Mouse (Mus musculus): Measurements from ENCODE around the gene Adgrb2.

Adgrb2 gene

DNA sequence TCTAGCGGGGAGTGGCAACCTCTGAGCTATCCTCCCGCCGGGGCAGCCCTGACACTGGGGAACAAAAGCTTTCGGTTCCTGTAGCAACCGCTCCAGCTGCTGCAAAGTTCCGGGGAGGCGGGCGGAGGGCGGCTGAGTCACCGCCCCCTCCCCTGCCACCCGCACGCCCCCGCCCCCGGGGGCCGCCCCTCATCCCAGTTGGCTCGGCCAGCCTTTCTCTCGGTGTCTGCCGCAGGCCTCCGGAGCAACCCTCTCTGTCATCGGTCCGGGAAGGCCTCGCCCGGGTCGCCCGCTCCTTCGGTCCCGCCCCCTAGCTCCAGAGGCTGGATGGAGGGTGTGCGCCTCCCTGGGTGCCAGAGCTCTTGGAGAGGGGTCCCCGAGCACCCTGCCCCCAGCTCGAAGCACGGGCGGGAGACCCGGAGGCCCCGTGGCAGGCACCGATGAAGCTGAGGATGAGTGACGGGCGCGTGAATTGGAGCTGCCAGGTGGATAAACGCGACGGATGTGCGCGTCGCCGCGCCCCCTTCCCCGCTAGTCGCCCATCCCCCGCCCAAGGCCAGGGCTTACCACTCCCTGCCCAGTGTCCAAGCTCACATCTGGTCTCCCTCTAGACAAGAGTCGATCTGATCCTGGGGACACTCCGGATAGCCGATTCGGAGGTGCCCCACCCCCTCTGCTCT is 3.3 kb downstream of the Adgrb2 start:
- DNase-seq (ENCODE audit: low spot score in 2 of 2) = peak in 1 of 2 experiments; percentile 28

DNA sequence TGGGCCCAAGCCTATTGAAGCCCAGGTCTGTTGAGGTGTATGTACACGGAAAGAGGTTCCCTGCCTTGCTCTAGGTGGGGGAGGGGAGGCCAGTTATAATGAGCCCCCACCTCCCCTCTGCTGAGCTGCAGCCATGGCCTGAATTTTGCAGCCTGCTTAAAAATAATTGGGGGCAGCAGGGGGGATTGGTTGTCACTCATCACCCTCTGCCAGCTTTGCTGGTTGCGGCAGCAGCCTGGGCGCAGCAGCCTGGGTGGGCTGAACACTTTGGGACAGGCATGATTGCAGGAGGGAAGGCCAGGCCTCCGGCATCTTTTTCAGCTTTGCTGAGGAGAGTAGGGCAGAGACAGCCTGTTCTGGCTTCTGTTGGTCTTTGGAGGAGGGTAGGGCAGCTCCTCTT is 5.3 kb downstream of the Adgrb2 start:
- no peak for DNase-seq (ENCODE audit: low spot score in 2 of 2)

DNA sequence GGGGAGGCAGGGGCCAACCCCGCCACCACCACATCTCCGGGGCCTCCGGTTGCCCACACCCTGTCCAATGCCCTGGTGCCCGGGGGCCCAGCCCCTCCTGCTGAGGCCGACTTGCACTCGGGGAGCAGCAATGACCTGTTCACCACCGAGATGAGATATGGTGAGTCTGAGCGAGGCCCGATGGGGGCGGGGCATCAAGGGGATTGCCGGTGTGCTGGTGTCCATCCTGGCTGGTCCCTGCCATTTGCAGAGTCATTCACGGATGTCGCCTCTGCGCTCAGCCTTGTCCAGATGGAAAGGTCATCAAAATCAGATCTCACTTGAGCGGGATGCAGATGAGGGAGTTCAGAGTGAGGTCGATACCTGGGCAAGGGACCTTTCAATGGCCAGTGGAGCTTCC is 8.1 kb downstream of the Adgrb2 start:
- DNase-seq (ENCODE audit: low spot score in 2 of 2) = no peak

DNA sequence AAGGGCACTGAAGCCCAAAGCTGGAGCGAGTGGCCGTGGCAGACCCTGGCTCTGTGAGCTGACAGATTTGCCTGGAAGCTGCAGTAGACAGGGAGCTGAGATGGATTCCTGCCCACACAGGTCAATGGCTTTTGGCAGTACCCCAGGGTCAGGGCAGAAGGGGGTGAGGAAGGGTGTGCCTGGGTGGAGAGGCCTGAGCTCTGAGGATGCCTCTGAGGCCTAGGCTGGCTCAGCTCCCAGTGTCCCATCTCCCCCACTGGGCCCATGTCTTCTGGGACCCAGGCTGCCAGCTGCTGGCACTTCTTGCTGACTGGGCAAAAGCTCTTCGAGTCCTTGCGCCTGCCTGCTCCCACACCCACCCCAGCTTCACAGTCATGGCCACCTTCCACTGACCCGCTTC is 8.5 kb downstream of the Adgrb2 start:
- no peak for DNase-seq (ENCODE audit: low spot score in 2 of 2)

DNA sequence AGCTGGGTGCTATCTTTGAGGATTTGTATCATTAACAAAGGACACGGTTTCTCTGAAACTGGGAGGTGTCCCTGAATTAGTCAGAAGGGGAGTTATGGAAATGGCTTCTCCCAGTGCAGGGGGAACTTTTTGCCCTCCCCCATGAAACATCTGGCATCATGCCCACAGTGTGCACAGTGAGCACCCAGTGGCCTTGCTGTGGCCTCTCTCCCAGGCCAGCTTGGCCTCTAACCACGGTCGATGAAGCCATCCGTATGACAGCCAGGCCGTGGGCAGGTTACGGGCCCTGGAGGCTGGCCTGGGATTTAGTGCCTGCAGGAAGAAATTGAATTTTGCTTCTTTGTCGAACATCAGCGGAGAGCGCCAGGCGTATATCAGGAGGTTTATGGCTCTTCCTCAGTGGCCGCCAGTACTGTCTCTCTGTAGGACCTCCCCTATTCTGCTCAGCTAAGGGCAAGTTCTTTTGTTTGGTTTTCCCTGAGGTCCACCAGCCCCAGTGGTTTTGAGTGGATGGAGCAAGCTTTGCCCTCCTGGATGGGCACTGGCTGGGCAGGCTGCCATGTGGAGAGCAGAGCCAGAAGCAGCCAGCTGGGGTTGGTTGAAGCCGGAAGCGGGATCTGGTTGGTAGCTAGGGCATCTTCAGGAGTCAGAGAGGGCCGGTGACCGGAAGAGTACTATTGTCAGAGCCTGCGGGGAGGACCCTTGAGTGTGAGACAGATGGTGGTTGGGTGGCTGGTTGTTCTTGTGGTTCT is 9.4 kb downstream of the Adgrb2 start:
- DNase-seq (ENCODE audit: low spot score in 2 of 2) = no peak

GRCm38 (mm10) chr4:129994728-129995127 is 10.1 kb downstream of the Adgrb2 start:
- DNase-seq (ENCODE audit: low spot score in 2 of 2) = no peak

DNA sequence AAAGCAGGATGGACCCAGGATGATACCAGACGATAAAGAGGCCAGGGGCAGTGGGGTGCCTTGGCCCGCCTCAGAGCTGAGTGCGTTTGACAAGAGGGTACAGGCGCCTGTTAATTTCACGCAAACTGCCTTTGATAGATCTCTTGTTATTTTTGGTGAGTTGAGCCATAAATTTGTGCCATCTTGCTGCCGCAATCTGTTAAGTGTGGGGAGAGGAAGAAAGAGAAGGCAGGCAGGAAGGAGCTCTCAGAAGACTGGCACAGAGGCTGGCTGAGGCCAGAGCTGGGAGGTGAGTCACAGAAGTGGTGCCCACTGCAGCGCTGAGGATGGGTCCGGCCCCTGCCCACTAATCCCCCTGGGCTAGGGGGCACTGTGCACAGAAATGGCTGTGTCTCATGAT is 10.6 kb downstream of the Adgrb2 start:
- no peak for DNase-seq (ENCODE audit: low spot score in 2 of 2)

DNA sequence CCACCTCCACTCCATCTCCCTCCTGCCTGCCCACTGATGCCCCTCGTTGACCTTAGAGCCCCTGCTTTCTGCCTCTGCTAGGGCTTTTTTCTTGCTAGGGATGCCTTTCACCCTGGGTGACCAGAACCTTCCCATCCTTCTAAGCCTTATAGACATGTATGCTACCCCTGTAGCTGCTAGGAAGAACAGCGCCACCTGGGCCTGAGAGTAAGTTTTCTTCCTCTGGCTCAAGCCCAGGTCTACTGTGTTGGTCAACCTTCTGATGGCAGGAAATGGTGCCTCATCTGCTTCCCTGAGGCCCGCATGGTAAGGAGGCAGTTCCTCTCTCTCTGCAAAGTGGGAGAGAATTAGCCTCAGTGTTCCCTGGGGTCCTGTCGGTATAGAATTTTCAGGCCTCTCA is 11.3 kb downstream of the Adgrb2 start:
- no peak for DNase-seq (ENCODE audit: low spot score in 2 of 2)

GRCm38 (mm10) chr4:129998124-129998523 is 13.5 kb downstream of the Adgrb2 start:
- no peak for DNase-seq (ENCODE audit: low spot score in 2 of 2)

- DNase-seq (ENCODE audit: low spot score in 2 of 2) = no peak
Observed at GRCm38 (mm10) chr4:130001710-130002109, 17.0 kb downstream of the Adgrb2 start.

- DNase-seq (ENCODE audit: low spot score in 2 of 2) = no peak
Observed at GRCm38 (mm10) chr4:130002157-130002556, 17.5 kb downstream of the Adgrb2 start.

- DNase-seq (ENCODE audit: low spot score in 2 of 2) = no peak
Observed at GRCm38 (mm10) chr4:130005593-130005992, 20.9 kb downstream of the Adgrb2 start.

GRCm38 (mm10) chr4:130006533-130006932 is 21.9 kb downstream of the Adgrb2 start:
- no peak for DNase-seq (ENCODE audit: low spot score in 2 of 2)

DNA sequence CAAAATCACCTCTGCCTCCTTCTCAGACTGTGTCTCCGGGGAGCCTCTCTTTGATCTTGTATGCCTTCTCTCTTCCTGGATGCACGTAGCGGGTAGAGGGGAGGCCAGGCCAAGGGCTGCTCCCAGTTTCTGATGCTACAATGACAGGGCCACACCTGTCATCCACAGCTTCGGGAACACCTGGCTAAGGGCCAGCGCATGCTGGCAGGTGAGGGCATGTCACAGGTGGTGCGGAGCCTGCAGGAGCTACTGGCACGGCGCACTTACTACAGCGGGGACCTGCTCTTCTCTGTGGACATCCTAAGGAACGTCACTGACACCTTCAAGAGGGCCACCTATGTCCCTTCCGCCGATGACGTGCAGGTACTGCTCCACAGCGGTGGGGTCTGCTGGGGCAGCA is 24.4 kb downstream of the Adgrb2 start:
- no peak for DNase-seq (ENCODE audit: low spot score in 2 of 2)

- no peak for DNase-seq (ENCODE audit: low spot score in 2 of 2)
Observed at GRCm38 (mm10) chr4:130010723-130011122, 26.1 kb downstream of the Adgrb2 start.

- no peak for DNase-seq (ENCODE audit: low spot score in 2 of 2)
Observed at GRCm38 (mm10) chr4:130012234-130012633, 27.6 kb downstream of the Adgrb2 start.

- DNase-seq (ENCODE audit: low spot score in 2 of 2) = no peak
Observed at GRCm38 (mm10) chr4:130013111-130013510, 28.4 kb downstream of the Adgrb2 start.

- DNase-seq (ENCODE audit: low spot score in 2 of 2) = no peak
Observed at GRCm38 (mm10) chr4:130016010-130016409, 31.3 kb downstream of the Adgrb2 start.

DNA sequence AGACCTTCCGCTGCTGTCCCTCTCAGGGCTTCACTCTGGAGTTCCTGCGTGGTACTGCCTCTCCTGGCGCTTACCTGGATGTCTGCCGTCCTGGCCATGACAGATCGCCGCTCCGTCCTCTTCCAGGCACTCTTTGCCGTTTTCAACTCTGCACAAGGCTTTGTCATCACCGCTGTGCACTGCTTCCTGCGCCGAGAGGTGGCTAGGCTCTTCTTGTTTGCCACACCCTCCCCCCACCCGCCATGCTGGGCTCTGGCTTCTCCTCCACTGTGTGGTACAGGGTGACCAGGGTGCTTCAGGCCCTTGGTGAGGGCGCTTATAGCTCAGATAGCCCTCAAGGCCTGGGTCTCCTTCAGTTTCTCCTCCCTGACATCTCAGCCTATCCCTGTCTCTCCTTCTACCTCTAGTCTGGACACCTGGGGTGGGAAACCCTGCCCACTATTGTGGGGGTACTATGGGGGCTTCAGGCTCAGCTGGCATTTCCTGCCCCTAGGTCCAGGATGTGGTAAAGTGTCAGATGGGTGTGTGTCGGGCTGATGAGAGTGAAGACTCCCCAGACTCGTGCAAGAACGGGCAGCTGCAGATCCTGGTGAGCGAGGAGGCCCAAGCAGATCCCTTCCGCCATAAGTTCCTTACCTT is 32.5 kb downstream of the Adgrb2 start:
- no peak for DNase-seq (ENCODE audit: low spot score in 2 of 2)

DNA sequence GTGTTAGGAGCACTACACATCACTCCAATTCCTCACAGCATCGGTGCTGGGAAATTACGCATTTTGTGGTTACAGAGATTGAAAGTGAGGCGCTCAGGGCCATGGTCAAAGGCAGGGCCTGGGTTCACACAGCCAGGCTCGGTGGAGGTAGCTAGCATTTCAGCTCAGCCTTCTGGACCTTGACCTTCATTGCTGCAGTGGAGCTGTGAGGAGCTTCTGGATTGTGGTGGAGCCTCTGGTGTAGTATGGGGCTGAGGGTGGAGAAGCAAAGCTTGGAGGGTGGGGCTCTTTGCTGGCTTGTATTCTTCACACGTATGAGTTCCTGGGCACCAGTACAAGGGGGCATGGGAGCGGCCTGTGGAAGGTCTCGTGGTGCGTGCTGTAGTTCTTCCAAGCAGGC is 38.3 kb downstream of the Adgrb2 start:
- DNase-seq (ENCODE audit: low spot score in 2 of 2) = no peak

- no peak for DNase-seq (ENCODE audit: low spot score in 2 of 2)
Observed at GRCm38 (mm10) chr4:130023511-130024231, 39.0 kb downstream of the Adgrb2 start.

- DNase-seq (ENCODE audit: low spot score in 2 of 2) = no peak
Observed at GRCm38 (mm10) chr4:130025544-130025943, 40.9 kb downstream of the Adgrb2 start.
